Mouse (Mus musculus): ENCODE data around the gene Htr1f. TPM values are rescaled to one million over a fixed set of nuclear protein-coding genes. Genes with fewer than 3 reads are reported as not detected.

Htr1f gene
- polyA plus RNA-seq, 1 experiment, result not detected

GRCm38 (mm10) chr16:64899084-64899483 is 206.6 kb downstream of the Htr1f start:
- Histone ChIP-seq H3K36me3 (replicated peaks; ENCODE audit: low read length) (no peaks in the 10 kb centered on the region), H3K4me3 (replicated peaks) (no peak overlapping the region), H3K4me1 (0 out of 2 replicates have a peak, but pooled peaks cover 1% of the 10 kb centered on the region), H3K27me3 (replicated peaks) (no peaks in the 10 kb centered on the region), H3K9me3 (no peaks in the 10 kb centered on the region)
- TF ChIP-seq GATA1 (IDR thresholded peaks at IDR 0.05; ENCODE audit: borderline replicate concordance, low read length), result no peak
- no peak for TF ChIP-seq FLI1 (IDR thresholded peaks at IDR 0.05; ENCODE audit: low read length)

- no peak for TF ChIP-seq GATA1 (IDR thresholded peaks at IDR 0.05; ENCODE audit: borderline replicate concordance, low read length)
- TF ChIP-seq FLI1 (IDR thresholded peaks at IDR 0.05; ENCODE audit: low read length), result no peak
- peaks cover 18% of the 10 kb centered on the region for H3K9me3 ChIP-seq
These were observed 216.2 kb downstream of the Htr1f start for GRCm38 (mm10) chr16:64889496-64889895.

GRCm38 (mm10) chr16:64885547-64885946 is 220.1 kb downstream of the Htr1f start:
- no peak overlapping the region for H3K4me3 ChIP-seq (replicated peaks)
- H3K9me3 ChIP-seq, result peaks cover 18% of the 10 kb centered on the region
- H3K36me3 ChIP-seq (replicated peaks; ENCODE audit: low read length), result no peaks in the 10 kb centered on the region
- TF ChIP-seq FLI1 (IDR thresholded peaks at IDR 0.05; ENCODE audit: low read length) (no peak), GATA1 (IDR thresholded peaks at IDR 0.05; ENCODE audit: borderline replicate concordance, low read length) (no peak)
- peaks cover 16% of the 10 kb centered on the region for H3K4me1 ChIP-seq
- H3K27me3 ChIP-seq (replicated peaks), result no peaks in the 10 kb centered on the region

More at GRCm38 (mm10) chr16:64889496-64889895, 216.2 kb downstream of the Htr1f start:
- H3K36me3 ChIP-seq (replicated peaks; ENCODE audit: low read length), result no peaks in the 10 kb centered on the region
- H3K27me3 ChIP-seq (replicated peaks), result no peaks in the 10 kb centered on the region
- H3K4me1 ChIP-seq, result peaks cover 12% of the 10 kb centered on the region
- no peak overlapping the region for H3K4me3 ChIP-seq (replicated peaks)

GRCm38 (mm10) chr16:64885142-64885541 is 220.5 kb downstream of the Htr1f start:
- no peaks in the 10 kb centered on the region for H3K27me3 ChIP-seq (replicated peaks)
- no peak overlapping the region for H3K4me3 ChIP-seq (replicated peaks)
- no peaks in the 10 kb centered on the region for H3K36me3 ChIP-seq (replicated peaks; ENCODE audit: low read length)
- H3K9me3 ChIP-seq, result peaks cover 18% of the 10 kb centered on the region
- TF ChIP-seq GATA1 (IDR thresholded peaks at IDR 0.05; ENCODE audit: borderline replicate concordance, low read length) (no peak), FLI1 (IDR thresholded peaks at IDR 0.05; ENCODE audit: low read length) (no peak)
- H3K4me1 ChIP-seq, result peaks cover 16% of the 10 kb centered on the region

GRCm38 (mm10) chr16:64884420-64884838 is 221.2 kb downstream of the Htr1f start:
- Histone ChIP-seq H3K36me3 (replicated peaks; ENCODE audit: low read length) (no peaks in the 10 kb centered on the region), H3K9me3 (peaks cover 16% of the 10 kb centered on the region), H3K4me1 (peaks cover 16% of the 10 kb centered on the region), H3K27me3 (replicated peaks) (no peaks in the 10 kb centered on the region), H3K4me3 (replicated peaks) (no peak overlapping the region)
- TF ChIP-seq FLI1 (IDR thresholded peaks at IDR 0.05; ENCODE audit: low read length), result no peak
- TF ChIP-seq GATA1 (IDR thresholded peaks at IDR 0.05; ENCODE audit: borderline replicate concordance, low read length), result no peak

GRCm38 (mm10) chr16:64883896-64884295 is 221.8 kb downstream of the Htr1f start:
- Histone ChIP-seq H3K9me3 (peaks cover 10% of the 10 kb centered on the region), H3K27me3 (replicated peaks) (no peaks in the 10 kb centered on the region), H3K36me3 (replicated peaks; ENCODE audit: low read length) (no peaks in the 10 kb centered on the region), H3K4me1 (peaks cover 18% of the 10 kb centered on the region), H3K4me3 (replicated peaks) (peak overlapping the region; percentile 62)
- TF ChIP-seq GATA1 (IDR thresholded peaks at IDR 0.05; ENCODE audit: borderline replicate concordance, low read length), result no peak
- TF ChIP-seq FLI1 (IDR thresholded peaks at IDR 0.05; ENCODE audit: low read length), result no peak

- no peaks in the 10 kb centered on the region for H3K36me3 ChIP-seq (replicated peaks; ENCODE audit: low read length)
- peaks cover 26% of the 10 kb centered on the region for H3K4me1 ChIP-seq
- H3K4me3 ChIP-seq (replicated peaks), result no peak overlapping the region
- H3K9me3 ChIP-seq, result no peaks in the 10 kb centered on the region
- no peaks in the 10 kb centered on the region for H3K27me3 ChIP-seq (replicated peaks)
- TF ChIP-seq GATA1 (IDR thresholded peaks at IDR 0.05; ENCODE audit: borderline replicate concordance, low read length) (no peak), FLI1 (IDR thresholded peaks at IDR 0.05; ENCODE audit: low read length) (no peak)
These were observed 224.2 kb downstream of the Htr1f start for GRCm38 (mm10) chr16:64881442-64881841.

GRCm38 (mm10) chr16:64880986-64881385 is 224.7 kb downstream of the Htr1f start:
- H3K4me1 ChIP-seq, result peaks cover 30% of the 10 kb centered on the region
- TF ChIP-seq FLI1 (IDR thresholded peaks at IDR 0.05; ENCODE audit: low read length), result no peak
- TF ChIP-seq GATA1 (IDR thresholded peaks at IDR 0.05; ENCODE audit: borderline replicate concordance, low read length), result no peak
- no peaks in the 10 kb centered on the region for H3K9me3 ChIP-seq

GRCm38 (mm10) chr16:64879735-64880134 is 225.9 kb downstream of the Htr1f start:
- no peaks in the 10 kb centered on the region for H3K27me3 ChIP-seq (replicated peaks)
- no peaks in the 10 kb centered on the region for H3K36me3 ChIP-seq (replicated peaks; ENCODE audit: low read length)
- peaks cover 28% of the 10 kb centered on the region for H3K4me1 ChIP-seq
- H3K4me3 ChIP-seq (replicated peaks), result no peak overlapping the region
- H3K9me3 ChIP-seq, result no peaks in the 10 kb centered on the region
- TF ChIP-seq FLI1 (IDR thresholded peaks at IDR 0.05; ENCODE audit: low read length) (no peak), GATA1 (IDR thresholded peaks at IDR 0.05; ENCODE audit: borderline replicate concordance, low read length) (no peak)

More at GRCm38 (mm10) chr16:64880986-64881385, 224.7 kb downstream of the Htr1f start:
- H3K27me3 ChIP-seq (replicated peaks), result no peaks in the 10 kb centered on the region
- no peak overlapping the region for H3K4me3 ChIP-seq (replicated peaks)
- no peaks in the 10 kb centered on the region for H3K36me3 ChIP-seq (replicated peaks; ENCODE audit: low read length)

GRCm38 (mm10) chr16:64878611-64879132 is 227.0 kb downstream of the Htr1f start:
- Histone ChIP-seq H3K4me3 (replicated peaks) (no peak overlapping the region), H3K9me3 (no peaks in the 10 kb centered on the region), H3K4me1 (peaks cover 17% of the 10 kb centered on the region), H3K27me3 (replicated peaks) (no peaks in the 10 kb centered on the region), H3K36me3 (replicated peaks; ENCODE audit: low read length) (no peaks in the 10 kb centered on the region)
- TF ChIP-seq FLI1 (IDR thresholded peaks at IDR 0.05; ENCODE audit: low read length) (no peak), GATA1 (IDR thresholded peaks at IDR 0.05; ENCODE audit: borderline replicate concordance, low read length) (no peak)

Measured in megakaryocyte, embryonic 14.5 days (primary cell).